Mouse (Mus musculus): ENCODE results near the gene Trpc7.

DNA sequence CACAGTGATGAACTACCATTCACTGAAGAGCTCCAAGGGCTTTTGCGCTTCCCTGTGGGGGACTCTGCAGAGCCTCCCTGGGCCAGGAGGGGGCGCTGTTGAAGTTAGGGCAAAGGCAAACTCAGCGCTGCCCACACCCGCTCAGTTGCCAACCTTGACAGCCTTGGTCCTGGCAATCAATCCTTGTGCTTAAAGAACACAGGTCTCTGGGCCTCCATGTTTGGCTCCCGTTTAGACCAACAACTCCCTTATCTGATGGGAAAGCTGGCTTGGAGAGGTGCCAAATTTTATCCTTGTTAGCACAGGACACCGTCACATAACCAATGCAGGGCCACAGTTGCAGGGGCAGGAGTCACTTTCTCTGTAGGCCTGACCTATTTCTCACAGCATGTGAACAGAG lies 139.9 kb downstream of the Trpc7 start:
- TF ChIP-seq CTCF (IDR thresholded peaks at IDR 0.05) (peak; percentile 57), EP300 (IDR thresholded peaks at IDR 0.05) (no peak)

Measured in lung, postnatal 0 days (tissue).